Mouse (Mus musculus): ENCODE measurements around the gene Loxl1. TPM values are rescaled to one million over a fixed set of nuclear protein-coding genes. Genes with fewer than 3 reads are reported as not detected.

Loxl1 gene
- polyA plus RNA-seq, 1 experiment = 231 TPM

DNA sequence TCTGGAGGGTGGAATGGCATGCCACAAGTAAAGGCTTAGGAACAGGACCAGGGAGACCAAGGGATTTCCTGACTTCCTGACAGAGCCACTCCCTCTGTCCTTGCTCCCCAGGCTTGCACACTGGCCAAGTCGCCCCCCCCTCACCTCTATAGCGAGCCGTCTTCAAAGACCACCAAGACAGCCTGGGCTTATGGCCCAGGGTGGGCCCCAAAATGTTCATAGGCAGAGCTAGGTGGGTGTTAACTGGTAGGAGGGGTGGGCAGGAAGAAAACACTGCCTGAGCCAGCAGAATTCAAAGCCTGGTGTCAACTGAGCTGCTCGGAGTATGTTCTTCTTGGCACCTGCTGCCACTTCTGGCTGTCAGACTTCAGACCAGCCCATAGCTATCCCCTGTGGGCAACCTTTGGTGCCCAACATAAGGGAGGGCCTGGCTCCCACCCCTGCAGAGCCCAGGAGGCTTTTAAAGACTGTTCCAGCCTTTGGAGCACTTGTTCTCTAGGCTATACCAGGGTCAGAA is 15.0 kb downstream of the Loxl1 start:
- no peak overlapping the region for H3K4me3 ChIP-seq (replicated peaks; ENCODE audit: extremely low read depth, low read depth, low read length)

GRCm38 (mm10) chr9:58297065-58297464 is 15.9 kb downstream of the Loxl1 start:
- DNase-seq = no peak
- 0 out of 2 replicates have a peak, but pooled peaks cover 2% of the 10 kb centered on the region for H3K4me1 ChIP-seq (ENCODE audit: control insufficient read depth, insufficient read depth, low read length)
- no peak for TF ChIP-seq CTCF (IDR thresholded peaks at IDR 0.05; ENCODE audit: insufficient read depth, low read length)
- no peak for TF ChIP-seq POLR2A (IDR thresholded peaks at IDR 0.05; ENCODE audit: borderline replicate concordance, extremely low read depth, low read depth, low read length)
- no peak overlapping the region for H3K4me3 ChIP-seq (replicated peaks; ENCODE audit: extremely low read depth, low read depth, low read length)
- WGBS = 63% methylated on average over 6 of the region's 6 CpGs

More for the DNA sequence above, 15.0 kb downstream of the Loxl1 start:
- WGBS = 55% methylated on average over 4 of the region's 4 CpGs
- TF ChIP-seq CTCF (IDR thresholded peaks at IDR 0.05; ENCODE audit: insufficient read depth, low read length) = no peak
- TF ChIP-seq POLR2A (IDR thresholded peaks at IDR 0.05; ENCODE audit: borderline replicate concordance, extremely low read depth, low read depth, low read length) = no peak
- 0 out of 2 replicates have a peak, but pooled peaks cover 2% of the 10 kb centered on the region for H3K4me1 ChIP-seq (ENCODE audit: control insufficient read depth, insufficient read depth, low read length)
- DNase-seq = no peak

- 0 out of 2 replicates have a peak, but pooled peaks cover 2% of the 10 kb centered on the region for H3K4me1 ChIP-seq (ENCODE audit: control insufficient read depth, insufficient read depth, low read length)
- TF ChIP-seq POLR2A (IDR thresholded peaks at IDR 0.05; ENCODE audit: borderline replicate concordance, extremely low read depth, low read depth, low read length) (no peak), CTCF (IDR thresholded peaks at IDR 0.05; ENCODE audit: insufficient read depth, low read length) (no peak)
Observed at GRCm38 (mm10) chr9:58295766-58296361, 17.1 kb downstream of the Loxl1 start.

GRCm38 (mm10) chr9:58295345-58295744 is 17.6 kb downstream of the Loxl1 start:
- 82% methylated on average over 3 of the region's 3 CpGs for WGBS
- TF ChIP-seq CTCF (IDR thresholded peaks at IDR 0.05; ENCODE audit: insufficient read depth, low read length) (no peak), POLR2A (IDR thresholded peaks at IDR 0.05; ENCODE audit: borderline replicate concordance, extremely low read depth, low read depth, low read length) (no peak)
- H3K4me3 ChIP-seq (replicated peaks; ENCODE audit: extremely low read depth, low read depth, low read length) = no peak overlapping the region
- no peak for DNase-seq
- 0 out of 2 replicates have a peak, but pooled peaks cover 2% of the 10 kb centered on the region for H3K4me1 ChIP-seq (ENCODE audit: control insufficient read depth, insufficient read depth, low read length)

More at GRCm38 (mm10) chr9:58295766-58296361, 17.1 kb downstream of the Loxl1 start:
- WGBS = 41% methylated on average over 9 of the region's 9 CpGs
- no peak overlapping the region for H3K4me3 ChIP-seq (replicated peaks; ENCODE audit: extremely low read depth, low read depth, low read length)
- DNase-seq = no peak

- H3K4me3 ChIP-seq (replicated peaks; ENCODE audit: extremely low read depth, low read depth, low read length) = no peak overlapping the region
Observed at GRCm38 (mm10) chr9:58294527-58294926, 18.5 kb downstream of the Loxl1 start.

GRCm38 (mm10) chr9:58289901-58290300 is 23.1 kb downstream of the Loxl1 start:
- no peaks in the 10 kb centered on the region for H3K4me1 ChIP-seq (ENCODE audit: control insufficient read depth, insufficient read depth, low read length)
- TF ChIP-seq POLR2A (IDR thresholded peaks at IDR 0.05; ENCODE audit: borderline replicate concordance, extremely low read depth, low read depth, low read length) = no peak
- TF ChIP-seq CTCF (IDR thresholded peaks at IDR 0.05; ENCODE audit: insufficient read depth, low read length) = no peak
- no peak for DNase-seq
- no peak overlapping the region for H3K4me3 ChIP-seq (replicated peaks; ENCODE audit: extremely low read depth, low read depth, low read length)
- 66% methylated on average over 2 of the region's 2 CpGs for WGBS

More at GRCm38 (mm10) chr9:58294527-58294926, 18.5 kb downstream of the Loxl1 start:
- TF ChIP-seq POLR2A (IDR thresholded peaks at IDR 0.05; ENCODE audit: borderline replicate concordance, extremely low read depth, low read depth, low read length) = no peak
- TF ChIP-seq CTCF (IDR thresholded peaks at IDR 0.05; ENCODE audit: insufficient read depth, low read length) = no peak
- 47% methylated on average over 7 of the region's 7 CpGs for WGBS
- H3K4me1 ChIP-seq (ENCODE audit: control insufficient read depth, insufficient read depth, low read length) = 0 out of 2 replicates have a peak, but pooled peaks cover 2% of the 10 kb centered on the region
- no peak for DNase-seq

DNA sequence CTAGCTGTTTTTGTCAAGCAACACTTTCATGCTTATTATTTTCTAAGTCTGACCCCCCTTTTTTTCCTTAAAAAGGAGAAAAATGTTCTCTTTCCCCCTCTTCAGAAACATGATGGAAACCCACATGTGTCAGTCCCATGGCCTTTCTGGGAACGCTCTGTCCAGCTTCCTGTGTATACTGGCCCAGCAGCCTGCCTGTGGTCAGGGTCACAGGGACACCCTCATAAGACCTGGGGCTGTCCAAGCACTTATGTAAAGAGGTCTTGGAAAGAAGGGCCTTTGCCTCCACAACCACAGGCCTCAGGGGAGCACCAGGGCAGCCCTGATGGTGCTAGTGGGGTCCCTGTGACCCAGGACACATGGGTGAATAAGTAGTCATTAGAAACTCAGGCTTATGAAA is 23.9 kb downstream of the Loxl1 start:
- DNase-seq = no peak
- no peak for TF ChIP-seq CTCF (IDR thresholded peaks at IDR 0.05; ENCODE audit: insufficient read depth, low read length)
- no peak for TF ChIP-seq POLR2A (IDR thresholded peaks at IDR 0.05; ENCODE audit: borderline replicate concordance, extremely low read depth, low read depth, low read length)
- Histone ChIP-seq H3K4me1 (ENCODE audit: control insufficient read depth, insufficient read depth, low read length) (no peaks in the 10 kb centered on the region), H3K4me3 (replicated peaks; ENCODE audit: extremely low read depth, low read depth, low read length) (no peak overlapping the region)
- WGBS = 48% methylated on average over 1 of the region's 1 CpGs

DNA sequence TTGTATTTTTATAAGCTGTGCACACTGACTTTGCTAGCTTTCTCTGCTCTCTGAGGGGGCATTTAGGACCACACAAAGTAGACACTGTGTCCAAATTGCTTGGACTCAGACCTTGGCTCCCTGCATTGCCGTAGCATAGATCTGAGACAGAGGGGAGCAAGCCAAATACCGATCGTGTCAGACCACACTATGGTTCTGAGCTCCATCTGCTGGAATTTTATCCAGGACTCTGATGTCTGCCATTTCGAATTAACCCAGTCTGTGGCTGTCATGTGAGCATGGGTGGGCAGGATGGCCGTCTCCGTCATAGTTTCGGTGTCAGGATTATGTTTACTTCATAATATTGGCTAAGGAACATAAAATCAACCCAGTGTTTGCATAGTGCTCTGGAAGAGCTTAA is 29.6 kb downstream of the Loxl1 start:
- TF ChIP-seq CTCF (IDR thresholded peaks at IDR 0.05; ENCODE audit: insufficient read depth, low read length) = no peak
- no peak for TF ChIP-seq POLR2A (IDR thresholded peaks at IDR 0.05; ENCODE audit: borderline replicate concordance, extremely low read depth, low read depth, low read length)
- no peak for DNase-seq
- no peak overlapping the region for H3K4me3 ChIP-seq (replicated peaks; ENCODE audit: extremely low read depth, low read depth, low read length)
- 49% methylated on average over 7 of the region's 7 CpGs for WGBS
- H3K4me1 ChIP-seq (ENCODE audit: control insufficient read depth, insufficient read depth, low read length) = peaks cover 2% of the 10 kb centered on the region; the same call in 1 of the 2 replicates

- Histone ChIP-seq H3K4me3 (replicated peaks; ENCODE audit: extremely low read depth, low read depth, low read length) (no peak overlapping the region), H3K4me1 (ENCODE audit: control insufficient read depth, insufficient read depth, low read length) (peaks cover 2% of the 10 kb centered on the region; the same call in 1 of the 2 replicates)
- DNase-seq = peak; percentile 37
- 54% methylated on average over 3 of the region's 3 CpGs for WGBS
- TF ChIP-seq CTCF (IDR thresholded peaks at IDR 0.05; ENCODE audit: insufficient read depth, low read length) (peak; percentile 72), POLR2A (IDR thresholded peaks at IDR 0.05; ENCODE audit: borderline replicate concordance, extremely low read depth, low read depth, low read length) (no peak)
Observed at GRCm38 (mm10) chr9:58281597-58281996, 31.4 kb downstream of the Loxl1 start.

Measured in lung, adult 2 months (tissue).